Mouse (Mus musculus): ENCODE results near the gene Hspb8. TPM values are rescaled to one million over a fixed set of nuclear protein-coding genes. Genes with fewer than 3 reads are reported as not detected.
A peak's percentile ranks its signal among the peaks of the same experiment; 100 is the strongest.
"Not testable (repeated sequence)": the region's sequence is repeated elsewhere in the genome, so short reads cannot be mapped to it uniquely, and the experiment has no call there.

Hspb8 gene
- total RNA-seq, 1 experiment from 2014 or later: not detected

DNA sequence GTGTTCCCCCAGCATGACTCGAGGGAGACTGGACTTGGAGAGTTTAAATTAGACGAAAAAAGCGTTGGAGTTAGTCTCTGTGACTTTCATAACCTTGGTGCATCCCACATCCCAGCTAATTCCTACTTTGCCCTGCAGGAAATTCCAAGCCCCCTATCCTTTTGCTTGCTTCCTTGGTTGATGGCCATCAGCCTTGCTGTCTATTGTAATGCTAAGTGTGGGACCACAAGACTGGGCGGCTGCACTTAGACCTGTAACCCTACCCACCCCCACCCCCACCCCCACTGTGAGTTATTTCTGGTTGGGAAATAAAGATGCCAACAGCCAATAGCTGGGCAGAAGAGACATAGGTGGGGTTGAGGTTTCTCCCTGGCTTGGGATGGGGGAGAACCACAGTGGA is 15.7 kb upstream of the Hspb8 start:
- ATAC-seq (replicated peaks in 1 of 2; ENCODE audit: insufficient read depth in 1 of 2, low FRiP score in 2 of 2, low TSS enrichment in 1 of 2, low read depth in 1 of 2, poor library complexity in 2 of 2, severe bottlenecking in 2 of 2): no peak

DNA sequence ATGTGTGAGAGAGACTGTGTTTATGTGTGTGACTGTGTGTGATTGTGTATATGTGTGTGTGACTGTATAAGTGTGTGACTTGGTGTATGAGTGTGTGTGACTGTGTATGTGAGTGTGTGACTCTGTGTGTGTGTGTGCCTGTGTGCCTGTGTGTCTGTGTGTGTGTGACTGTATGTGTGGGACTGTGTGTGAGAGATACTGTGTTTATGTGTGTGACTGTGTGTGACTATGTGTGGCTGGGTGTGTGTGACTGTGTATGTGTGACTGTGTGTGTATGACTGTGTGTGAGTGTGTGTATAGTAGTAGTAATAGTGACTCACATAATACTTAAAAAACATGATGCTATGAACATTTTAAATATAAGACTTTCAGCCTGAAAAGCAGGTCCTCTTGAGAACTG is 13.5 kb upstream of the Hspb8 start:
- no peak for ATAC-seq (replicated peaks in 1 of 2; ENCODE audit: insufficient read depth in 1 of 2, low FRiP score in 2 of 2, low TSS enrichment in 1 of 2, low read depth in 1 of 2, poor library complexity in 2 of 2, severe bottlenecking in 2 of 2)

DNA sequence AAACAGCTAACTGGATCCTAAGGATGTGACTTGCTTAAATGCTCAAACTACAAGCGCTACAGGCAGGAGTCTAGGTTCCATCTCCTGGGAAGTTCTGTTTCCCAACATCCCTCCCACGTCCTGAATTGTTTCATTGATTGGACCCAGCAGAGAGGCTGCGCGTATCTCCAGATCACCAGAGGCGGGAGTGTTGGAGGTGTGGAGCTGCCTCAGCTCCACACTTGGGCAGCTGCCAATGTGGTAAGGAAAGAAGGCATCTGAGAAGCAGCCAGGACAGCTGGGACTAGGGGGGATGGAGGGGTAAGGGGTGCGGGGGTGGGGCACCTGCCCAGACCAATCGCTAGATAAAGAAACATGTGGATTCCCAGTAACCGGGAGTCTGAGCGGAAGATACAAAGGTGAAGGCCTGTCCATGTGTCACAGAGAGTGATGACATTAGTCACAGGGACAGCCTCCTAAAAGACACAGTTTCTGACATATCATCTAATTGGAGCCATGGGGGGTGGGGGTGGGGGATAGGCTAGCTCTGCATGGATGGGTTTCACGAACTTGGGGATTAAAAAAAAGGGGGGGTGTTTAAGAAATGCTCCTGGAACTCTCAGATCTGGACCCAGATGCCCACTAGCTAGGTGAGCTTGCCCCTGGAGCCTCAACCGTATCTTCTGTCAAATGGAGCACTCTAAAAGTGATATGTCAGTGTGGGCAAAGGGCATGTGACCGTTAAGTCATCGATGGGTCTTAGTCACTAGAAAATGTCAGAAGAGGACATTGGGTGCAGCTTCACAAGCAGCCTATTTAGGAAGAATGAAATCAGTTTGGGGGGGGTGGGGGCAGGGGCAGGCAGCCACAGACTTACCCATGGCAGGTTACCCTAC is 12.5 kb upstream of the Hspb8 start:
- no peak for ATAC-seq (replicated peaks in 1 of 2; ENCODE audit: insufficient read depth in 1 of 2, low FRiP score in 2 of 2, low TSS enrichment in 1 of 2, low read depth in 1 of 2, poor library complexity in 2 of 2, severe bottlenecking in 2 of 2)

DNA sequence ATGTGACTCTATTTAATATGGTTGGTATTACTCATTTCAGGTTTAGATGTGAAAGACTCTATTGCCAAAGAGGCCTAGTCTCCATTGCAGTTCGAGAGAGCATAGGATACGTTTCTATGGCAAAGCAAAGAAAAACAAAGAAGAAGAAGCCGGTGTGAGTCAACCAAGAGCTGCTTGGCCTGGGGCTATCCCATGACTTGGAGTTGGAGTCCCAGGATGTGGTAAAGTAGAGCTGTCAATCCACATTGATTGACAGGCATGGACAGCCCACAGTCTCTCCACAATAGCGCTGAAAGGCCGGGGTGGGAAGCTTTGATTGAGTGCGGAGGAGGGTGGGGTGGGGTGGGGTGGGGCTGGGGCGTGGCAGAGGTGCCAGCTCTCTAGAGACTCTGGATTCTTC is 10.2 kb upstream of the Hspb8 start:
- ATAC-seq (replicated peaks in 1 of 2; ENCODE audit: insufficient read depth in 1 of 2, low FRiP score in 2 of 2, low TSS enrichment in 1 of 2, low read depth in 1 of 2, poor library complexity in 2 of 2, severe bottlenecking in 2 of 2): no peak

- no peak for ATAC-seq (replicated peaks in 1 of 2; ENCODE audit: insufficient read depth in 1 of 2, low FRiP score in 2 of 2, low TSS enrichment in 1 of 2, low read depth in 1 of 2, poor library complexity in 2 of 2, severe bottlenecking in 2 of 2)
Measured at GRCm38 (mm10) chr5:116426701-116427100, 4.0 kb upstream of the Hspb8 start.

GRCm38 (mm10) chr5:116425709-116426108 is 3.0 kb upstream of the Hspb8 start:
- ATAC-seq (replicated peaks in 1 of 2; ENCODE audit: insufficient read depth in 1 of 2, low FRiP score in 2 of 2, low TSS enrichment in 1 of 2, low read depth in 1 of 2, poor library complexity in 2 of 2, severe bottlenecking in 2 of 2): not testable (repeated sequence)

DNA sequence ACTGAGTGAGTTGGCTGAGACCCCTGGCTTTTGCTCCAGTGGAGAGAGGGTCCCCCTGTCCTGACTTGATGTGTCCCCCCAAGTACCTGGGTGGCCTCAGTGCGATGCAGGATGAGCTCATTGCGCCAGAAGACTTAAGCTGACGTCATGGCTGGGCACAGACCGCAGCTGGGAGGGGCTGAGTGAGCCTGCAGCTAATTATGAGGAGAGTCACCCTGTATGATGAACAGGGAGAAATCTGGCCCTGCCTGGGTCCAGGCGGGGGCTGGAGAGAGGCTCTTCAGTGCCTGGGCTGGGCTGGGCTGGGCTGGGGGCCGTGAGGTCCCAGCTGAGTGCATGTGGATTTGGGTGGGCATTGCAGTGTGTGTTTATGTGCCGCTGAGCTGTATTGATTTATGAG is 2.6 kb upstream of the Hspb8 start:
- ATAC-seq (replicated peaks in 1 of 2; ENCODE audit: insufficient read depth in 1 of 2, low FRiP score in 2 of 2, low TSS enrichment in 1 of 2, low read depth in 1 of 2, poor library complexity in 2 of 2, severe bottlenecking in 2 of 2): no peak

DNA sequence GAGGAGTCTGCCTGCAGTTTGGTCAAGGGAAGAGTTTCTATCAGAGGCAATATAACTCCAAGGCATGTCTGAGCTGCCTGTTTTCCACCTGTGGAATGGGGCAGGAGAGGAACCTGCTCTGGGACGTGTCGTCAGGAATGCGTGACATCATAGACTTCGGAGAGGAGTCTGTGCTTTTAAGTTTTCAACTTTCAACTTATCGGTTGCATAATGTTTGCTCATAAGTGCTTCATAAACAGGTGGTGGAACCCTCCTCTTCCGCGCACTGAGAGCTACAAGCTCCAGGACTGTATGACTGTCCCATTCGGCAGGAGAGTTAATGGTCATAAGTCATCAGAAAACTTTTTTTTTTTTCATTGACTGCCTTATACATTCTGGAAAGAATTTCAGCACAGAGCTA is 1.1 kb upstream of the Hspb8 start:
- ATAC-seq (replicated peaks in 1 of 2; ENCODE audit: insufficient read depth in 1 of 2, low FRiP score in 2 of 2, low TSS enrichment in 1 of 2, low read depth in 1 of 2, poor library complexity in 2 of 2, severe bottlenecking in 2 of 2): no peak

DNA sequence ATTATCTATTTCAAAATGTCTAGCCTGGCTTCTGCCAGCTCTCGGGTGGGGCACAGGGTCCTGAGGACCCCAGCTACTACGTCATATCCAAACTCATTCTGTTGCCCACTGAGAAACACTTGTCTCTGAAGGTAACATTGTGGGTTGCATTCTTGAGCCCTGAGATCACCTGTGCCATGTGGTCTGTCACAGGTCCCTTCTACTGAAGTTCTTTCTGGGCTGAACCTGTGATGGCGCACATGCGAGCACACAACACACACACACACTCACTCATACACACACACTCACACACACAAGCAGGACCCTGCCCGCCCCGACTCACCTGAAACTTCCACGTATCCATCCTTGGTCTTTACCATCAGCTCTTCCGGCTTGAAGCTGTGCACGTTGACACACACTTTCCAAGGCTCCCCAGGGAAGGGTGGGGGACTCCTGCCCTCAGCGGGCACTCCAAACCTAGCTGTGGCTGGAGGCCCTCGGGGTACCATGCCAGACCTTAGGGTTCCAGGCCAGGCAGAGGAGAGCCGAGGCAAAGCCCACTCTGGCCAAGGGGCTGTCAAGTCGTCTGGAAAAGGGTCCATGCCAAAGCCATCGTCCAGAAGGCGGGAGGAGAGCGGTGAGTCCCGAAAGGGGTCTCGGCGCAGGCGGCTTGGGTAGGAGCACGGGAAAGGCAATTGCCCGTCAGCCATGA is 728 bp downstream of the Hspb8 start:
- ATAC-seq (replicated peaks in 1 of 2; ENCODE audit: insufficient read depth in 1 of 2, low FRiP score in 2 of 2, low TSS enrichment in 1 of 2, low read depth in 1 of 2, poor library complexity in 2 of 2, severe bottlenecking in 2 of 2): no peak

DNA sequence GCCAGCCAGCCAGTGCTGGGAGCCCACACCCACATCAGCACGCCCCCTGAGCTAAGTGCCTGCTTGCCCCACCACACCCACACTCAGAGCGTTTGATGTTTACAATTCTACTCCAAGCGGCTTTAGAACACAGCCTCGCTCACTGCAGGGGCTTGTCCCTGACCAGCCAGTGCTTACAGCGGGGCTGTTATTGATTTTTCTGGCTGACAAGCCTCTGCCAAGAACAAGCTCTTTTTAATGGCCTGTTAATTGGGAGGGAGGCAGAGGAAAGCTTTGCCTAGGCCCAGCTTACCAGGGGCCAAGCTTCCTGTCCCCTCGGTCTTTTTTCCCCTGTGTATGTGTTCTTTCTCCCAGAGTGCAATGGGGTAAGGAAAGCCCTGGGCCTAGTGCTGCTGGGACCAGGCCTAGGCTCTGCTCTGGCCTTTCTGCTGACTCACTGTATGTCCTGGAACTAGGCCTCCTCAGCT is 1.9 kb downstream of the Hspb8 start:
- 0 out of 4 replicates have a peak, but pooled peaks of 1 of the 2 experiments have one; percentile 18 for ATAC-seq (replicated peaks in 1 of 2; ENCODE audit: insufficient read depth in 1 of 2, low FRiP score in 2 of 2, low TSS enrichment in 1 of 2, low read depth in 1 of 2, poor library complexity in 2 of 2, severe bottlenecking in 2 of 2)

- no peak for ATAC-seq (replicated peaks in 1 of 2; ENCODE audit: insufficient read depth in 1 of 2, low FRiP score in 2 of 2, low TSS enrichment in 1 of 2, low read depth in 1 of 2, poor library complexity in 2 of 2, severe bottlenecking in 2 of 2)
Measured at GRCm38 (mm10) chr5:116420213-116420612, 2.5 kb downstream of the Hspb8 start.

DNA sequence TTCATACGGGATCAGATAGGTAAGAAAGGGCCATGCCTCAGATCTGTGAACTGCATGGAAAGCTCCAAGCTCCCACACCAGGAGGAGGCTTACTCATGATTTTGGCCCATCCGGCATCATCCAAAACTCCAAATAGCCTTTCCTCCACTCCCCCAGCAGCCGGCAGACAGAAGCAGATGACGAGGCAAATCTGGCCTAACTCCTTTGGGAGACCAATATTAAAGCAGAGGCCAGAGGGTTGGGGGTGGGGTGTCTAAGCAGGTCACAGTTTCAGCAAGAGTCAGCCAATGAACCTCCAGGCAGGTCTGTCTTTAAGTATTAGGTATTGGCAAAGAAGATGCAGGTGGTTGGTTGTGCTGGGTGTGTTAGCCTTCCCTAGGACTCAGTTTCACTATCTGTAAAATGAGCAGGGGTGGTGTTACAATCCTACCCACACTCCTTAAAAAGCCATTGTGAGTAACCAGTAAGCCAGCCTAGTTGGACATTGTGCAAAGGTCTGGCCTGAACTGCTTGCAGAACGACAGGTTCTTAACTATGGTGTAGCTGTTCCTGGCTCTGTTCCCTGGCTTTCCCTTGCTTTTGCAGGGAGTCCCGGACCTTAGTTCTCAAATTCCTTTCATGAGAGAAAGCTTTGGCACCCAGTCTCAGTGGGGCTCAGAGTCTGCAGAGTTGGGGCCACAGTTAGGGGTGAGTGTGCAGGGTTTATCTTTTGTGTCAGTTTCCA is 3.2 kb downstream of the Hspb8 start:
- ATAC-seq (replicated peaks in 1 of 2; ENCODE audit: insufficient read depth in 1 of 2, low FRiP score in 2 of 2, low TSS enrichment in 1 of 2, low read depth in 1 of 2, poor library complexity in 2 of 2, severe bottlenecking in 2 of 2): no peak

GRCm38 (mm10) chr5:116416208-116416607 is 6.5 kb downstream of the Hspb8 start:
- no peak for ATAC-seq (replicated peaks in 1 of 2; ENCODE audit: insufficient read depth in 1 of 2, low FRiP score in 2 of 2, low TSS enrichment in 1 of 2, low read depth in 1 of 2, poor library complexity in 2 of 2, severe bottlenecking in 2 of 2)

- ATAC-seq (replicated peaks in 1 of 2; ENCODE audit: insufficient read depth in 1 of 2, low FRiP score in 2 of 2, low TSS enrichment in 1 of 2, low read depth in 1 of 2, poor library complexity in 2 of 2, severe bottlenecking in 2 of 2): no peak
Measured at GRCm38 (mm10) chr5:116409689-116410590, 12.7 kb downstream of the Hspb8 start.

- no peak for ATAC-seq (replicated peaks in 1 of 2; ENCODE audit: insufficient read depth in 1 of 2, low FRiP score in 2 of 2, low TSS enrichment in 1 of 2, low read depth in 1 of 2, poor library complexity in 2 of 2, severe bottlenecking in 2 of 2)
Measured at GRCm38 (mm10) chr5:116408965-116409364, 13.7 kb downstream of the Hspb8 start.

DNA sequence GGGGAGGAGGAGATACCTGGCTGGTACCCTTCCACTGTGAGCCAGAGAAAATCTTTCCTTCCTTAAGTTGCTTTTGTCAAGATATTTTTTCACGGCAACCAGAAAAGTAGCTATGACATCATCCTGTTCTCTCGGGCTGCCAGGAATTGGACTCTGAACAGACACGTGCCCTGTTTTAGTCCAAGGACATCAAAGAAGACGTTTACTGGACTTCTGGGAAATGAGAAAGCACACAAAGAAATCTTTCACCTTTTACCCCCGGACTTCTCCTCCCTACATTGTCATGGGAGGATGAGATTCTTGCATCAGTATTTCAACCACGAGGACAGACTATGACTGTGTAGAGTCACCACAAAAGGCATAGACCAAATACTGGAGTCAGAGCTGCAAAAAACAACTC is 14.7 kb downstream of the Hspb8 start:
- no peak for ATAC-seq (replicated peaks in 1 of 2; ENCODE audit: insufficient read depth in 1 of 2, low FRiP score in 2 of 2, low TSS enrichment in 1 of 2, low read depth in 1 of 2, poor library complexity in 2 of 2, severe bottlenecking in 2 of 2)

GRCm38 (mm10) chr5:116407321-116407720 is 15.3 kb downstream of the Hspb8 start:
- ATAC-seq (replicated peaks in 1 of 2; ENCODE audit: insufficient read depth in 1 of 2, low FRiP score in 2 of 2, low TSS enrichment in 1 of 2, low read depth in 1 of 2, poor library complexity in 2 of 2, severe bottlenecking in 2 of 2): no peak
